Mouse (Mus musculus) left cerebral cortex, postnatal 36 days (tissue): Measurements from ENCODE around the gene Gm8439. TPM values are rescaled to one million over a fixed set of nuclear protein-coding genes. Genes with fewer than 3 reads are reported as not detected.
A peak's percentile ranks its signal among the peaks of the same experiment; 100 is the strongest.
"Not testable (repeated sequence)": the region's sequence is repeated elsewhere in the genome, so short reads cannot be mapped to it uniquely, and the experiment has no call there.

Source experiments
- DNase-seq, 2 experiments: peaks; one replicate each; pipeline ENCODE4 v3.0.0; 2021 to 2022; ENCODE audit warnings: low spot score in 2 of 2, mixed read lengths in 1 of 2
- intact Hi-C: fragments of 180-260 bp; cut with DNase I; formaldehyde crosslinking; loops from one replicate; pipeline ENCODE4 v1.15.1; 2025
- total RNA-seq, 2 experiments: library from RNA; stranded (reverse); gene quantifications; 2 replicates each; pipeline ENCODE4 v1.2.3; 2021

Gene Gm8439
- not detected for total RNA-seq

DNA sequence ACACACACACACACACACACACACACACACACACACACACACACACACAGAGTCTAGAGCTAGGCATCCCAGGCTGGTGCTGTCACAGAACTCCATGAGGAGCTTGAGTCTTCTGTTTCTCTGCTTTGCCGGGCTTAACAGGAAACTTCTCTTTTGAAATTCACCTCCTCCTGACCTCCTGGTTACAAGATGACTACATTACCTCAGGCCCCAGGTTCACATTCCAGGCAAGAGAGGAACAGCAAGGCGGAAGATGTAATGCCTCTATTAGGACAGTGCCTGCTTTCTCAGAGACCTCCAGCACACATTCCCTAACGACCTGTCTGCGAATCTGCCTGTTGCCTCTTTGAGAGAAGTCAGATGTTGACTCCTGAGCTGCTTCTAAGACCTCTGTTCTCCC is at the start of gene Gm8439:
Gene Gm8439 (plus strand): TSS at position 301 of the 400 bp plus-strand sequence.
- no peak for DNase-seq
- intact Hi-C loops: loop anchor here (5.0 kb wide), 2 partner anchors 169 to 324 kb away; no protein-coding TSS in a partner anchor

GRCm38 (mm10) chr4:120544896-120545295 is 43.6 kb upstream of the Gm8439 start:
- no peak for DNase-seq
- intact Hi-C loops: no loop called here

GRCm38 (mm10) chr4:120556592-120556991 is 32.0 kb upstream of the Gm8439 start:
- intact Hi-C loops: no loop called here
- no peak for DNase-seq

DNA sequence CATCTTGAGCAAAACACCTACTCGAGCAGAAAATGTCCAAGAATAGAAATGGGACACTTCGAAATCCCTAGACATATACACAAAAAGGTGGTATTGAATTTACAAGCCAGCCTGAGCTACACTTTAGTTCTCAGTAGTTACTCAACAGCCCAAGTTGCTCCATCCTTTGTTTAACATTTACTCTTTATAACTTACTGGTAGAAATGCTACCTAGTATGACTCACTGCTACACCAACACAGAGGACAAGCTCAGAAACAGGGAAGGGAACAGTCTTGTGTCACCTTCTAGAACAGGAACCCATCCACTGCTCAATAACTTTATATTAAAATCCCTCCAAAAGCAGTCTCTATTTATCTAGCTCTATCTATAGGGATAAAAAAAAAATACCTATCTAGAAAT is 22.8 kb upstream of the Gm8439 start:
- intact Hi-C loops: no loop called here
- DNase-seq: no peak

GRCm38 (mm10) chr4:120568005-120568404 is 20.5 kb upstream of the Gm8439 start:
- intact Hi-C loops: no loop called here
- no peak for DNase-seq

DNA sequence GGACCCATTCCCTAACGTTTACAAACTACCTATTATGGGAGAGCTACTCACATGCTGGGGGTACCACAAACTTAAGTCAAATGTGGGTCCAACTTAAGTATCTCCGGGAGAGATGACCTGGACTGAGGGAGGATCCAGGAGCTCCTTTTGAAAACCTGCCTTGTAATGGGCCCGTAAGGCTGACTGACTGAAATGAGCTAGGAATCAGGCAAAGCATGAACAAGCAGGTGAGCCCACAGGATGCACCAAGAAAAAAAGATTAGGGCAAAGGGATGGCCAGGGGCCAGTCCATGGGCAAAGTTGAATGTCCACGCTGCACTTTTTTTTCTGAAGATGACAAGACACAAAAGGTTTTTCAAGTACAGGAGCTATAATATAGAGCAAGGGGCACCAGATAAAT is 19.5 kb upstream of the Gm8439 start:
- intact Hi-C loops: no loop called here
- no peak for DNase-seq

GRCm38 (mm10) chr4:120569486-120570437 is 18.8 kb upstream of the Gm8439 start, which contains the start of gene Ctps:
Ctps (minus strand) TSS chr4:120570276.
- peak; percentile 95 for DNase-seq
- intact Hi-C loops: no loop called here

DNA sequence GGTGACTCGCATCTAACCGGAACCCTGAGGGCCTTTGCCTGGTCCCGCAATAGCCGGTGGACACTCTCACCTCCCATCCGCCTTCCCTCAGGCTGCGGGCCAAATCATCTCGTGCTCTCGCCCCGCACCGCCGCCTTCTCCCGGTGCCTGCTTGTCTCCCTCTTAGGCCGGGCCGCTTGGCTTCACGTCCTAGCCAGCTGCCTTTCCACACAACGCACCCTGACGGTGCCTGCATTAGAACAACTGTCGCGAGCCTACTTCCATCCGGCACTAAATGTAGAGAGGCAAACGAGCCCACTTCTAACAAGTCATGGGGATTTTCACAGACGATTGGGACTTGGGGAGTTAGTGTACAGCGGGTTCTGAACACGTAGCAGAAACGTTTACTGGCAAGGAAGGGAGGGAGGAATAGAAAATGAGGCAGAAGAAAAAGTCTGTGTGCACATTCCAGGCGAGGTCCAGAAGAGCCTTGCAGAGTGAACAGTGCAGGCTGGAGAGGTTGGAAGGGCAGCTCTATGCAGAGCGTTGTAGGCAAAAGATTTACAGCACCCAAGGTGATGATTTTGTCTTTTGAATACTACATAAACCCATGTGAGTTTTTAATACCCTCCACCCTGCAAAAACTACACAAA is 18.0 kb upstream of the Gm8439 start:
- no peak for DNase-seq
- intact Hi-C loops: no loop called here

DNA sequence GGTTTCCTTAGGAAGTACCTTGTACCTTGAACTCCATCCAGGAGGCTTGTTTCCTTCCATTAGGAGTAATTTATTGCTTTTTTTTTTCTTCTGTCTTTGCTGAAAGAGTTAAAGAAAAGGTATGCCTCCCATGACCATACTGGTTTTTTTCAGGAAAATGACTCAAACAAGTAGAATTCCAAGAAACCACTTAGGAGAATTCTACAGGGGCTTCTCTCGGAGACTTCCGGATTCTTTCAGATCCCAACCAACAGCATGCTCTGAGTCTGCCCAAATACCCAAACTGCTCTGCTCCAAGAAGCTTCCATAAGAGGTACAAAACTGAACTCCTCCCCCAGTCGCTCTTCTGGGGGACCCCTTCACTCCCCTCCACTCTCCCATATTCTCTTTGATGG is 17.5 kb upstream of the Gm8439 start:
- intact Hi-C loops: no loop called here
- DNase-seq: no peak

DNA sequence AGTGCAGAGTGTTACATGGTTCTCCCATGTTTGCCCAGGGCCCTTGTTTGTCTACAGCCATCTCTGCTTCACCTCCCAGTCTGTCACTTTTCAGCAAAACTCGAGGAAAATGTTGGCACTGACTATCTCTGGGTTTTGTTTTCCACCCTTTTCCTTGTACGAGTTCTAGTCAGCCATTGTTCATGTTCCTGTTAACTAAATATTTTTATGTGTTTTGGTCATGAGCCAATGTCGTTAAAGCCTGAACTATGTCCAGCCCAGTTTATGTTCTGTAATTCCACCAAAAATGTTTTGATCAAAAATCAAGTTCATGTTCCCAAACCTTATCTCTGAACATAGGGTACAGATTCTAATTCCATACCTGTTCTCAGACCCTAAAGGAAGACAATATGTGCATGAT is 16.9 kb upstream of the Gm8439 start:
- intact Hi-C loops: no loop called here
- no peak for DNase-seq

DNA sequence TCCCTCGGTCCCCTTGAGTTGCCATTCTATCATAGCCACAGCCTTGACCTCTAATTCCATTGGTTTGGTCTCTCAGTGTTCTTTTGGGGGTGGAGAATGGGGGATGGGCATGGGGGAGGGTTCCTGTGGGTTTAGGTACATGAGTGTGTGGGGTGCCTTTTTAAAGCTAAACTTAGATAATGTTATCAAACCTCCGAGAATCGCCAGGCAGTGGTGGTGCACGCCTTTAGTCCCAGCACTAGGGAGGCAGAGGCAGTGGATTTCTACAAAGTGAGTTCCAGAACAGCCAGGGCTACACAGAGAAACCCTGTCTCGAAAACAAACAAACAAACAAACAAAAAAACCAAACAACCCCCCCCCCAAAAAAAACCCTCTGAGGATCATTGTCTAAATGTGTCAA is 7.7 kb upstream of the Gm8439 start:
- intact Hi-C loops: no loop called here
- DNase-seq: no peak

DNA sequence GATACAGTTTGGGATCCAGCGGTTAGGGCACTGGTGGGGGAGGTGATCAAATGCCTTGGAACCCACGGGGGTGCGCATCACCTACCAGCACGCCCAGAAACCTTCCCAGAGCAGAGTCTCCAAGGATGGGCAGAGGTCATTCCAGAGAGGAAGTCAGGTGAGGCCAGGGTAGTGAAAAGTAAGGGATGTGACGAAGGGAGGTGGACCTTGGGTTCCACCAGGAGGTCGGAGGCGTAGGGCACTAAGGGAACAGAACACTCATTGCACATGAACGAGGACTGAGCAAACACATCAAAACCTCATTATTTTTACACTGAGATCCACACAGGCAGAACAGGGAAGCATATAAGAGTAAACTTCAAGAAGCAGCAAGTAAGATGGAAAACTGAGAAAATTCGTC is 6.8 kb upstream of the Gm8439 start:
- intact Hi-C loops: no loop called here
- DNase-seq: no peak

- no peak for DNase-seq
- intact Hi-C loops: loop anchor here (5.0 kb wide), 2 partner anchors 170 to 325 kb away; no protein-coding TSS in a partner anchor
These were observed 1.6 kb upstream of the Gm8439 start for GRCm38 (mm10) chr4:120586986-120587385.

- intact Hi-C loops: loop anchor here (1.0 to 5.0 kb wide), 3 partner anchors 93 to 323 kb away; no protein-coding TSS in a partner anchor
- no peak for DNase-seq
These were observed 525 bp downstream of the Gm8439 start for GRCm38 (mm10) chr4:120589070-120589469.

DNA sequence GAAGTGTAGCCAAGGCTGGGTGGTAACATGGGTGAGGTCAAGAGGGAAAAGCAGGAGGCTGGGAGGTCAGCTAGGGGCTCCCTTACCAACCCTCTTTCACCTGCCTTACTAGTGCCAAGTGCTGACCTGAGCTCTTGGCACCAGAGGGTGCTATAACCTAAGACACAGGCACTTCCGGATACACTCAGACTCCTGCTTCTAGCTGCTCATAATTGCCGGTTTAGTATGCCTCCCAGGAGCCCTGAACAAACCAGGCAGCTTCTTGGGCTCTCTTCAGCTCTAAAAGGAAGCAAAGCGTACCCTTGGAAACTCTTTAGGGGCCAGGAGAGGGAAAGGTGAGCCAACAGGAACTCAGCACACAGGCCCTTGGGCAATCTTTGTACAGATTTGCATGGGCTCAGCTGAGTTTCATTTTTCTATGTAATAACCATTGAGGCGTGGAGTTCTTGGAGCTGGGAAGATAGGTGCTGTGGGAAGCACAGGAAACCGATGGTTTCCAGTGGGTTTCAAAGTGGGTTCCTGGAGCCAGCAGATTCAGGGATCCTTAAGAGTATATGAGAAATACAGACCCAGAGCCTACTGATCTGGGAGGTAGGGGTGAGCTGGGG is 1.4 kb downstream of the Gm8439 start:
- intact Hi-C loops: loop anchor here (1.0 to 5.0 kb wide), 4 partner anchors 77 to 322 kb away; partner anchors contain the start of gene Cited4
- DNase-seq: peak; percentile 57 to 70

DNA sequence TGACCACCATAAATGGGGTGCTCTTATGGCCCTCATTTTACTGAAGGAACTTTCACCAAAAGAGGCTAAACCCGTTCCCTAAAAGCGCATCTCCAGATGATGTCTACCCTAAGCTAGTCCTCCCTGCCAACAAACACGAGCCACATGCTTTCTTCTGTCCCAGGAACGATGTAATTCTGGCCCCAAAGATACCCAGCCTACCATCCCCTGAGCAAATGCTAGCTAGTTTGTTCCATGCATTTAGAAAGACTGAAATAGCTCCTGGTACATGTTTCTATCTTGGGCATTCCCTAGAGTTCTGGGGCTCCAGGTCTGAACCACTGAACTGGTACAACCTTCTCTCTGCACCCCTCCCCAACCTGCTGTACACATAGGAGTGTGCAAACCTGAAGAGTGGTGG is 2.4 kb downstream of the Gm8439 start:
- intact Hi-C loops: loop anchor here (5.0 kb wide), 1 partner anchor 76 kb away; the partner anchor contains the start of gene Cited4
- peak in 1 of 2 experiments; percentile 30 for DNase-seq

DNA sequence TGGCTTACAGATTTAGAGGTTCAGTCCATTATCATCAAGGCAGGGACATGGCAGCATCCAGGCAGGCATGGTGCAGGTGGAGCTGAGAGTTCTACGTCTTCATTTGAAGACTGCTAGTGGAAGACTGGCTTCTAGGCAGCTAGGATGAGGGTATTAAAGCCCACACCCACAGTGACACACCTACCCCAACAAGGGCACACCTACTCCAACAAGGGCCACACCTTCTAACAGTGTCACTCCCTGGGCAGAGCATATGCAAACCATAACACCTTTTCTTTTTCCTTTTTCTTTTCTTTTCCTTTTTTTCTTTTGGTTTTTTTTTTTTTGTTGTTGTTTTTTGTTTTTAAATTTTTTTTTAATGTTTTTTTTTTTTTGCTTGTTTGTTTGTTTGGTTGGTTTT is 7.7 kb downstream of the Gm8439 start:
- intact Hi-C loops, DNase-seq: not testable (repeated sequence)

DNA sequence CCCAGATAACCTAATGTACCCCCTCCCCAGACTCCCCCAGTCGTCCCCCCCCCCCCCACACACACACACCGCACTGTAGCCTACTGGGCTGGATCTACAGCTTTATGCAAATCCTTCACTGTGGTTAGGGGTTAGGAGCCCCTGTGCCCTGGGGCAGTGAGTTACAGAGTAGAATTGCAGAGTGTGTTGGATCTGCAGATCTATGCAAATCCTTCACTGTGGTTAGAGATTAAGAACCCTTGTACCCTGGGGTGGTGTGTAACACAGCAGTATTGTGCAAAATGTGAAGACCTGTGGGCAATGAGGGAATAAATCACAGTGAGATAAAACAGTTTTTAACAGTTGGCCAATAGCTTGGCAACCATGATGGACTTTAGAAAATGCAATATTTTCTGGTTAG is 10.4 kb downstream of the Gm8439 start:
- intact Hi-C loops: no loop called here
- DNase-seq: no peak

GRCm38 (mm10) chr4:120601774-120602173 is 13.2 kb downstream of the Gm8439 start:
- no peak for DNase-seq
- intact Hi-C loops: no loop called here

DNA sequence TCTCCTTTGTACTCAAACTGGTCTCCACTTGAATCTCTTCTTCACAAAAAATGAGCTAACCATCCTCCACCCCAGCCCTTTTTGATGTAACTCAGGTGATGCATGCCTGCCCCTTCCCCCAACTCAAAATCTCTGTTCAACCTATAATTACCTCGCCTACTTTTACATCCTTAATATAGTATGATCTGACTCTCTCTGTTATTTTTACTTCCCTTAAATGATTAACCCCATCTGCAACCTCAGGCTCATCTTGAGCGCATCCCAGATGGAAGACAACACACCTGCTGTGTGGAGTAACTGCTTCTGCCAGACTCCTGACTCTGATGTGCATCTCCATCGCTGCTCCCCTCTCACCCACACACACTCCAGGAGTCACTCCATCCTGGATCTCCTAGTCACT is 14.1 kb downstream of the Gm8439 start:
- intact Hi-C loops: no loop called here
- no peak for DNase-seq
